Mouse (Mus musculus) heart, embryonic 14.5 days (tissue): Measurements from ENCODE around the gene Tex13c1. TPM values are rescaled to one million over a fixed set of nuclear protein-coding genes. Genes with fewer than 3 reads are reported as not detected.

Source experiments
- ATAC-seq: fragments of 200-750 bp; cut with Nextera tagmentation; 2 replicates; pipeline ENCODE4 v1.8.0; 2017; ENCODE audit warnings: low read depth, moderate TSS enrichment; ENCODE audit not compliant: insufficient number of reproducible peaks, insufficient read depth, low FRiP score
- H3K27ac ChIP-seq, 2 experiments: fragments of 200-500 bp in 1 of 2; fragments of 300-500 bp in 1 of 2; sonication (generic) in 1 of 2; replicated peaks in 1 of 2; 2 replicates each; pipeline ENCODE4 v1.5.1; 2012 to 2014; ENCODE audit warnings: low read depth in 2 of 2, low read length in 2 of 2, control low read depth in 1 of 2, mild to moderate bottlenecking in 1 of 2, mixed read lengths in 1 of 2; ENCODE audit not compliant: control insufficient read depth in 1 of 2, insufficient read depth in 1 of 2
- H3K27me3 ChIP-seq: fragments of 300-500 bp; sonication (generic); 2 replicates; pipeline ENCODE4 v1.6.1; 2014; ENCODE audit warnings: mild to moderate bottlenecking, low read length, control low read depth; ENCODE audit not compliant: control insufficient read depth, insufficient read depth
- H3K36me3 ChIP-seq: fragments of 300-500 bp; sonication (generic); 2 replicates; pipeline ENCODE4 v1.6.1; 2014; ENCODE audit warnings: mild to moderate bottlenecking, control low read depth, low read length, mixed read lengths; ENCODE audit not compliant: control insufficient read depth, insufficient read depth
- H3K4me1 ChIP-seq, 2 experiments: fragments of 200-500 bp in 1 of 2; fragments of 300-500 bp in 1 of 2; sonication (generic) in 1 of 2; 2 replicates each; pipeline ENCODE4 v1.6.1; 2012 to 2014; ENCODE audit warnings: low read length in 2 of 2, control low read depth in 1 of 2, mixed read lengths in 1 of 2; ENCODE audit not compliant: control insufficient read depth in 2 of 2, insufficient read depth in 2 of 2
- H3K4me2 ChIP-seq: fragments of 300-500 bp; sonication (generic); 2 replicates; pipeline ENCODE4 v1.6.1; 2014; ENCODE audit warnings: mild to moderate bottlenecking, low read length
- H3K4me3 ChIP-seq, 2 experiments: fragments of 200-500 bp in 1 of 2; fragments of 300-500 bp in 1 of 2; sonication (generic) in 1 of 2; 2 replicates each; pipeline ENCODE4 v1.5.1; 2012 to 2014; ENCODE audit warnings: low read length in 2 of 2, mild to moderate bottlenecking in 2 of 2, control low read depth in 1 of 2, low read depth in 1 of 2, moderate library complexity in 1 of 2; ENCODE audit not compliant: control insufficient read depth in 1 of 2, insufficient read depth in 1 of 2
- H3K9ac ChIP-seq: fragments of 300-500 bp; sonication (generic); 2 replicates; pipeline ENCODE4 v1.6.1; 2014; ENCODE audit warnings: mild to moderate bottlenecking, low read length
- H3K9me3 ChIP-seq: fragments of 300-500 bp; sonication (generic); 2 replicates; pipeline ENCODE4 v1.6.1; 2016; ENCODE audit warnings: low read length, control low read depth; ENCODE audit not compliant: control insufficient read depth
- WGBS: fragments of 180-500 bp; shearing (Covaris S2); extraction: QIAGEN DNeasy Blood & Tissue Kit; methylation state at CpG from one replicate; pipeline ENCODE4 v1.1.7; 2014; 5-methylcytosine and 5-hydroxymethylcytosine counted together
- polyA plus RNA-seq: library from polyadenylated mRNA; unstranded; fragments of >200 nt; fragmentation: Nextera tagmentation; extraction: Ambion mirVana; gene quantifications from 2 replicates; pipeline ENCODE4 v1.2.1, GENCODE M21; 2014

Gene Tex13c1
- not detected in 2 replicates for polyA plus RNA-seq

DNA sequence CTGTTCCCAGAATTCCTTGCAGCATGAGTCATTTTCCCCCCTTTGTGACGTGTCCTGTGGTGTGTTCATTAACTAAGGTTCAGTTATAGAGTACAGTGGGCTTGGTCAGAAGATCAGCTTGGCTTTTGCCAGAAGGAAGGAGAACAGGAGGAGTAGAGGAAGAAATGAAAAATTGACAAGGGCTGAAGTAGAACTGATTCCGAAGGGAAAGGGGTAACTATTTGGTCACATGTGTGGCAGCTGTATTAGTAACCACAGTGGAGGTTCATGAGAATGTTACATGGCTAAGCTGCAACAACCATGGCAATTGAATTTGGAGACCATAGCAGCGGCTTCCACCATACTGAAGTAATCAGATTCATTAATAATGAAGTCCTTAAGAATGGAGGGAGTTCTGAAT lies at the start of gene Tex13c1:
Gene Tex13c1 (plus strand): TSS at position 301 of the 400 bp plus-strand sequence.
- Histone ChIP-seq H3K36me3 (no peaks in the 10 kb centered on the region), H3K9ac (no peak within 1 kb of the TSS), H3K27me3 (no peaks in the 10 kb centered on the region), H3K4me2 (no peak within 1 kb of the TSS), H3K27ac (no peak within 1 kb of the TSS), H3K9me3 (no peaks in the 10 kb centered on the region), H3K4me1 (no peaks in the 10 kb centered on the region), H3K4me3 (no peak within 1 kb of the TSS)
- 64% methylated on average over 3 of the region's 3 CpGs for WGBS
- ATAC-seq: no peak

Other genes with a start within 250 kb of the Tex13c1 start
- gene Tenm1, start 162.0 kb upstream of the Tex13c1 start, polyA plus RNA-seq: not detected in 2 replicates